Mouse (Mus musculus): ENCODE results near the gene Atp2a3.
A peak's percentile ranks its signal among the peaks of the same experiment; 100 is the strongest.

Gene Atp2a3

GRCm38 (mm10) chr11:72961072-72961980 lies at the start of gene Atp2a3:
Atp2a3 (plus strand) TSS chr11:72961169.
- no peak for DNase-seq

- DNase-seq = no peak
Measured at GRCm38 (mm10) chr11:72917299-72917996, 43.5 kb upstream of the Atp2a3 start.

GRCm38 (mm10) chr11:72923116-72923515 lies 37.9 kb upstream of the Atp2a3 start:
- DNase-seq = no peak

- no peak for DNase-seq
Measured at GRCm38 (mm10) chr11:72924458-72924857, 36.5 kb upstream of the Atp2a3 start.

- DNase-seq = no peak
Measured at GRCm38 (mm10) chr11:72925067-72925466, 35.9 kb upstream of the Atp2a3 start.

DNA sequence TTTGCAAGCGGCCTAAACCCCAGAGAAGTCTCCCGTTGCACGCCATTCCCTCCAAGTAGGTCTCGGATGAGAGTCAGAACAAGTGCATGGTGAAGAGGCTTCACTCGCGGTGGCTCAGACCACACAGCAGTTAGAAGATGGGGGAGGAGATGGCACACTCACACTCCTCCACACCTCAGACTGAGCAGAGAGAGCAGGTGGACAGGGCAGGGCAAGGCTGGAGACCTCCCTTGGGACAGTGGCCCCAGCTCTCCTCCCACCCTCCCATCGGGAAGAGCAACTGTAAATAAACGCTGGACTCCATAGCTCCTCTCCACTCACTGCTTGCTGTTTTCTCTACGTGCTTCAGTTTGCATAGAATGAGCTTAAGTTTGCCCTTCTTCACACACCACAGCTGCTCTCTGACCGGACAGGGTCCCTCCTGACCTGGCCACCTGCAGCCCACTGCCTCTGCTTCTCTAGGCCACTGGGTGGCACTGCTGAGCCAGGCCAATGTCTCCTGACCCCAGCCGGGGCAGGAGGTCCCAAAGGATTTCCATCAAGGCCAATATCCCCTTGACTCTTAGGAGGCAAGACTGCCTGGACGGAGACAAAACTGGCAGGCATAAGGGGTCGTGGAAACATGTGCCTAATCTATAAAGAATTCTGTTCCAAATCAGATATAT lies 34.6 kb upstream of the Atp2a3 start:
- DNase-seq = peak; percentile 32

- DNase-seq = no peak
Measured at GRCm38 (mm10) chr11:72928516-72928915, 32.5 kb upstream of the Atp2a3 start.

- no peak for DNase-seq
Measured at GRCm38 (mm10) chr11:72940208-72941143, 20.5 kb upstream of the Atp2a3 start.

GRCm38 (mm10) chr11:72944996-72945793 lies 15.8 kb upstream of the Atp2a3 start:
- no peak for DNase-seq

DNA sequence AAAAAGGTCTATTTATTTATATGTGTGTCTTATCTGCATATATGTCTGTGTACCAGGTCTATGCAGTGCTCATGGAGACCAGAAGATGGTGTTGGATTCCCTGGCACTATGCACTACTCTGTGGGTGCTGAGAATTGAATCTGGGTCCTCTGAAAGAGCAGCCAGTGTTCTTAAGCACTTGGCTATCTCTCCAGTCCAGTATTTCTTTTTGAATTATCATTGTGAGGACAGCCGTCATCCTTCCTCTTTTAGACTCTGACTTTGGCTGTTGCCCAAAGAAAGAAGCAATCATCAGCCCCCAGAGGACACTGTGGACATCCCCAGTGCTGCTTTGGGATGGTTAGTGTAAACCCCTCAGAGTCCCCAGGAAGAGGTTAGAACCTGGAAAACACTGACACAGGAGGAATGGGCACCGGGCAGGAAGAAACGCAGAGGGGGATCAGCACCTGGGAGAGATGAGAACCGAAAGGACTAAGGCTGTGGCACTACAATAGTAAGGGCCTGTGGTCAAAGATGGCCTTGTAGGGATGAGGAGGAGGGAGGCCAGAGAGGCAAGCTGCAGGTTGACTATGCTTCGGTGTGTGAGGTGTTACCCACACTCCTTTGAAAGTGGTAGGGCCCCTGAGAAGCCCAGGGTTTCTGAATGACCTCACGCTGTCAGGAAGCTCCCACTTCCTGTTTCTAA lies 15.0 kb upstream of the Atp2a3 start:
- no peak for DNase-seq

DNA sequence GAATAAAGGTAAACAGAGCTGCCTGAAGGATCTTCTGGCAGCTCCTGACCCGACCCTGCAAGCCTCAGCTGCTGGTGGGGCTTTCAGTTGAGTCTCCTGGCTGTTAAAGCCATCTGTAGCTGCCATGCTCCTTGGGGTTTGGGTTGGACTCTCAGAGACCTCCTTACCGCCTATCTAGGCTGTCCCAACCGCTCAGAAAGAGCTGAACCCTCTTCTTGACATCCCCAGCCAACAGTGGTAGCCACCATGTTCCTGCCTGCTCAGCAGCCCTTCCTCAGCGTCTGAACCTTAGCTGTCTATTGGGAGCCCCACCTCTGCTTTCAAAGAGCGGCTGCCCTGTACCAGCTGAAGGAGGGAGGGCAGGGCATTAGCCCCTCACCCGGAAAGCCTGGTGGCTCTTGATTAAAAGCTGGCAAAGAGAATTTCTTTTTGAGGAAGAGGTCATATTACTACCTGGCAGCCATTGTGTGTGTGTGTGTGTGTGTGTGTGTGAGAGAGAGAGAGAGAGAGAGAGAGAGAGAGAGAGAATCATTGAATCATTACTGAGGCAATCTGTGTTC lies 14.3 kb upstream of the Atp2a3 start:
- no peak for DNase-seq

GRCm38 (mm10) chr11:72947840-72948239 lies 13.1 kb upstream of the Atp2a3 start:
- no peak for DNase-seq

- no peak for DNase-seq
Measured at GRCm38 (mm10) chr11:72948254-72948653, 12.7 kb upstream of the Atp2a3 start.

- DNase-seq = peak; percentile 36
Measured at GRCm38 (mm10) chr11:72951137-72952000, 9.6 kb upstream of the Atp2a3 start.

DNA sequence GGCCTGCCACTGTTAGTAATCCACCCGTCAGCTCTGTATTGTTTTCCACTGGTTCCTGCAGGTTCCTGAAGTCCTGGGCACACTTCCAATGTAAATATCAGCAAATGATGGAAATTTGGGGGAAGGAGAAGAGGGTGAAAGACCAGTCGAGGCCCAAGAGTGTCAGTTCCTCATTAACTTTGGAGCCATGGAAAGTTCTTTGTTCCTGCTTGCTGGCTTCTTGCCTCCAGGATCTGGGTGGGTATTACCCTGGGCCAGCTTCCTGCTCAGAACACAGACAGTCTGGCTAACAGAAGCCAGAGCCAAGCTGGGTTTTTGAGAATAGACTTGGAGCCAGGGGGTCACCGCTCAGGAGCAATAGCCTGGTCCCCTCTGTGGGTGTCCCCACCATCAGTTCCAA lies 8.7 kb upstream of the Atp2a3 start:
- peak; percentile 57 for DNase-seq

- no peak for DNase-seq
Measured at GRCm38 (mm10) chr11:72952697-72953096, 8.3 kb upstream of the Atp2a3 start.

- DNase-seq = no peak
Measured at GRCm38 (mm10) chr11:72953116-72953439, 7.9 kb upstream of the Atp2a3 start.

- peak; percentile 80 for DNase-seq
Measured at GRCm38 (mm10) chr11:72953440-72954151, 7.4 kb upstream of the Atp2a3 start.

- DNase-seq = no peak
Measured at GRCm38 (mm10) chr11:72954216-72954615, 6.8 kb upstream of the Atp2a3 start.

All from kidney, adult 11 months (tissue).